Mouse (Mus musculus): Measurements from ENCODE around the gene Calcrl. TPM values are rescaled to one million over a fixed set of nuclear protein-coding genes. Genes with fewer than 3 reads are reported as not detected.

Calcrl gene
- polyA plus RNA-seq, 1 experiment from 2014 or later: 38.3 TPM

DNA sequence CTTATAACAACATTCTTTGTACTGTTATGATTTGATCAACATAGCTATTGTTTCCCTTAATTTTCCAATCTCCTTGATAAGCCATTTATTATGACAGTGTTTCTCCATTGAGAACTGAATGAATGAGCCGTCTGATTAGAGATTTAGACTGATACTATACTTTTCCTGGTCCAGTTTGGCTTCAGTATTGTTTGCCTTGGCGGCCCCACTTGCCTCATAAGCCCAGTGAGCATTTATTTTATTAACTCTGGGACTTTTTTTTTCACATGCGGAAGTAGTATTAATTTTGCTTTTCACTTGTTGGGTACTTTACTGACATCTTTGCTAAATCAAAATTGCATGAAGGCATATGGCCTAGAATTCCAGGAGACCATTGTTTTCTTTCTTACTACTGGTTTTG is 59.9 kb downstream of the Calcrl start:
- no peaks in the 10 kb centered on the region; the same call in 1 of the 2 replicates for H3K36me3 ChIP-seq
- no peak for ATAC-seq (ENCODE audit: insufficient read depth, low FRiP score, low read depth)
- no peak overlapping the region for H3K4me2 ChIP-seq
- H3K9ac ChIP-seq: no peak overlapping the region
- H3K27me3 ChIP-seq (replicated peaks): no peaks in the 10 kb centered on the region
- no peak overlapping the region for H3K27ac ChIP-seq
- no peaks in the 10 kb centered on the region for H3K4me1 ChIP-seq
- H3K4me3 ChIP-seq (replicated peaks): no peak overlapping the region
- H3K9me3 ChIP-seq: no peaks in the 10 kb centered on the region
- WGBS: 81% methylated on average over 3 of the region's 3 CpGs

DNA sequence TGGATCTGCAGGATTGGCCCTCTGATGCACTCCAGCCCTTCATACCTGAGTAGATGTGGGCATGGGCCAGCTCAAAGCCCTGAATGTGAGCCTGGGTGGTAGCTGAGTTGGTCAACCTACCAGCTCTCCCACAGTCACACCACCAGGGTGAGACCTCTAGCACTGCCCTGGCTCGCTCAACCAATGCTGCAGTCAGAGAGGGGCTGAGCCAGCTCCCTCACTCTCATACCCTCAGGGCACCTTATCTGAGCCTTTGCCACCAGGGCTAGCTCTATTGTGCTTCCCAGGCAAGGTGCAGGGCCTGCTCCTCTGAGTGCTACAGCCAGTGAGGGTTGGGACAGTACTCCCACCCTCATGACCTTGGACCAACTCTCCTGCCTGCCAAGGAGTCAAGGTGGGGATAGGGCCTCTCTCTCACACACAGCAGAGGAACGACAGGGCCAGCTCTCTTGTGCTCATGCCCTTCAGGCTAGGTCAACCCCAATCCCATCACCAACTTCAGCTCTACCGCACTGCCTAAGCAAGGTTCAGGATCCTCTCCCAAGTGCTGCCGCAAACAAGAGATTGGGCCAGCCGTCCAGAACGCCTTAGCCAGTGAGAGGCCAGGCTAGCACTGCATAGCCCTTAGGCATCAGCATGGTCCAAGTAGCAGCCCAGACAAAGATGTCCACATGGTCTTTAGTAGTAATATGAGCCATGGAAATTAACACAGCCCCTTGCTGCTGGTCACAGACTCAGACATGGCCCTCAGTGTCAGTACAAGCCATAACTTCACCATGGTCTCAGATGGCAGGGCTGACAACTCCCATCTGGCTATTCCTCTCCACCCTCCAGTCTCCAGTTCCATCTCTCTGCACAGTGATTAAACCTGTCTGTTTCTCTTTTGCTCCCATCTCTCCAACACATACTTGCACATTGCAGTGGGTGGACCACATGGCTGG is 62.2 kb downstream of the Calcrl start:
- Histone ChIP-seq H3K27me3 (replicated peaks) (no peaks in the 10 kb centered on the region), H3K4me2 (no peak overlapping the region), H3K36me3 (no peaks in the 10 kb centered on the region; the same call in 1 of the 2 replicates), H3K27ac (no peak overlapping the region), H3K4me3 (replicated peaks) (no peak overlapping the region), H3K9me3 (no peaks in the 10 kb centered on the region), H3K9ac (no peak overlapping the region), H3K4me1 (no peaks in the 10 kb centered on the region)
- ATAC-seq (ENCODE audit: insufficient read depth, low FRiP score, low read depth): peak; percentile 22; the same call in 1 of the 2 replicates
- 90% methylated on average over 6 of the region's 6 CpGs for WGBS

DNA sequence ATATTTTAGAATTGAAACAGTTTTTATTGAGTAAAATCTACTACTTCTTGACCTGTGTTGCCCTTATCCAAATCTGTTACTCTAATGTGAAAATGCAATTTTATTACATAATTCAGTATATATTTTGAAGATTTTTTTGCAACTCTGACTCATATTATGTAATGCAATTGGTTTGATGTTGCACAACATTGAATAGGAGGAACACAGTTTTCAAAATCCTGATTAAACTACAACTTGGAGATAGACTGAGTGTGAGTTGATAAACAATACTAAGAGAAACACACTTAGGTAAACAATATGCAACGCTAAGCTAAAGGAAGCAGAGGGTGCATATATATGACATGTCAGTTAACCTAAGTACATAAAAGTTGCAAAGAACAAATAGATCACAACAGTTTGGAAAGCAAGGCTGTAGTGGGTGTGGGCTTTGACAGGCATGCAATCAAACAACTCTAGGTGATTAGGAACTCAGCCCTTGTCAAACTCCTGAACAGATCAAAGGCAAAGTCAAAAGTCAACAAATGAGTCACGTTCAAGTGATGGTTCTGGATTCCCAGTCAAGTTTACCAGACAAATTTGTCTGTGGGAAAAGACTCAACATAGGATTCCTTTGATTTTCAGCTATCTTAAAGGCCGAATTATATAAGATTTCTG is 66.4 kb downstream of the Calcrl start:
- no peaks in the 10 kb centered on the region for H3K27me3 ChIP-seq (replicated peaks)
- H3K36me3 ChIP-seq: no peaks in the 10 kb centered on the region; the same call in 1 of the 2 replicates
- no peaks in the 10 kb centered on the region for H3K4me1 ChIP-seq
- H3K4me2 ChIP-seq: no peak overlapping the region
- 0 out of 2 replicates have a peak, but pooled peaks have one; percentile 39 for ATAC-seq (ENCODE audit: insufficient read depth, low FRiP score, low read depth)
- H3K9ac ChIP-seq: no peak overlapping the region
- no peaks in the 10 kb centered on the region for H3K9me3 ChIP-seq
- no peak overlapping the region for H3K27ac ChIP-seq
- H3K4me3 ChIP-seq (replicated peaks): no peak overlapping the region
- WGBS: 37% methylated on average over 3 of the region's 3 CpGs

DNA sequence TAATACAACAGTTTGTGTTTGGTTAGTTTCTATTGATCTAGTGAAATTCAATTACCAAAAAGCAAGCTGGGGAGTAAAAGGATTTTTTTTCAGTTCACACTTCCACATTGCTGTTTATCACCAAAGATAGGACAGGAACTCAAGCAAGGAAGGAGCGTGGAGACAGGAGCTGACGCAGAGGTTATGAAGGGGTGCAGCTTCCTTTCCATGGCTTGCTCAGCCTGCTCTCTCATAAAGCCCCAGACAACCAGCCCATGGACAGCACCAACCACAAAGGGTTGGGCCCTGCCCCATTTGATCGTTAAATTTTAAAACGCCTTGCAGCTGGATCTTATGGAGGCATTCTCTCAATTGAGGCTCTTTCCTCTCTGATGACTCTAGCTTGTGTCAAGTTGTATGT is 69.9 kb downstream of the Calcrl start:
- H3K36me3 ChIP-seq: no peaks in the 10 kb centered on the region
- no peak overlapping the region for H3K4me3 ChIP-seq (replicated peaks)
- ATAC-seq (ENCODE audit: insufficient read depth, low FRiP score, low read depth): no peak
- no peaks in the 10 kb centered on the region for H3K9me3 ChIP-seq
- no peaks in the 10 kb centered on the region for H3K4me1 ChIP-seq
- no peak overlapping the region for H3K4me2 ChIP-seq
- no peak overlapping the region for H3K27ac ChIP-seq
- no peak overlapping the region for H3K9ac ChIP-seq
- no peaks in the 10 kb centered on the region for H3K27me3 ChIP-seq (replicated peaks)
- 75% methylated on average over 4 of the region's 4 CpGs for WGBS

DNA sequence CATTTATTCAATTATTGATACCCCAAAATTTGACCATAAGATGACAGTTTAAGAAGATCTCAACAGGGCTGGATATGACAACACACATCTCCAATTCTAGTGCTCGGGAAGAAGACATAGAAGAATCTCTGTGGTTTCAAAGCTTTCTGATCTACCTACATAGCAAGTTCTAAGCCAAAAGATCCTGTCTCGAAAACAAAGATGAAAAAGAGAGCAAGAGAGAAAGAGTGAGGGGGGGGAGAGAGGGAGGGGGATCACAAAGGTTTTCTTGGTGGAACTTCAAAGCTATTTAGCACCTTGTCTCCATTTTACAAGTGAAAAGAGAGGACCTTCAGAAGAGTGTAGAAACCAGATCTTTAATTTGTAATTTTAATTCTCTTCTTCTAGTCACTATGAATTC is 77.8 kb downstream of the Calcrl start:
- Histone ChIP-seq H3K27ac (no peak overlapping the region), H3K36me3 (0 out of 2 replicates have a peak, but pooled peaks cover 5% of the 10 kb centered on the region), H3K4me1 (no peaks in the 10 kb centered on the region), H3K9me3 (no peaks in the 10 kb centered on the region), H3K9ac (no peak overlapping the region), H3K27me3 (replicated peaks) (no peaks in the 10 kb centered on the region), H3K4me2 (no peak overlapping the region), H3K4me3 (replicated peaks) (no peak overlapping the region)
- WGBS: 78% methylated on average over 2 of the region's 2 CpGs
- no peak for ATAC-seq (ENCODE audit: insufficient read depth, low FRiP score, low read depth)

DNA sequence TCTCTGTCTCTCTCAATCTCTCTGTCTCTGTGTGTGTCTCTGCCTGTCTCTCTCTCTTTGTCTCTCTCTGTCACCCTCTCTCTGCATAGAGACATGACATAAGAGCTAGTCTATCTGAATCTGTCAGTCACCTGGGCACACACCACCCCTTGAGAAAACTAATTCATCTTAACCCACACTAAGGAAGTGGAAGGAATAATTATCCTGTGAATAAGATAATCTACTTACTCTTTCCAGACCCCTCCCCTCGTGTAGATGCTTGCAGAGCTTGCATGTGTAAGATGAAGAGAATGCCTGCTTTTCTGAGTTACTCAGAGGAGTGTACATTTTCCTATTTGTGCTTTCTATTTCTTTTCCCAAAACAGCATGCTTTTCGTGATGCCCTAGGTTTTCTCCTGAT is 81.5 kb downstream of the Calcrl start:
- ATAC-seq (ENCODE audit: insufficient read depth, low FRiP score, low read depth): no peak
- no peaks in the 10 kb centered on the region for H3K9me3 ChIP-seq
- no peak overlapping the region for H3K27ac ChIP-seq
- no peak overlapping the region for H3K4me3 ChIP-seq (replicated peaks)
- H3K4me2 ChIP-seq: no peak overlapping the region
- WGBS: 64% methylated on average over 2 of the region's 2 CpGs
- H3K9ac ChIP-seq: no peak overlapping the region
- H3K27me3 ChIP-seq (replicated peaks): no peaks in the 10 kb centered on the region
- no peaks in the 10 kb centered on the region for H3K4me1 ChIP-seq
- 0 out of 2 replicates have a peak, but pooled peaks cover 5% of the 10 kb centered on the region for H3K36me3 ChIP-seq

DNA sequence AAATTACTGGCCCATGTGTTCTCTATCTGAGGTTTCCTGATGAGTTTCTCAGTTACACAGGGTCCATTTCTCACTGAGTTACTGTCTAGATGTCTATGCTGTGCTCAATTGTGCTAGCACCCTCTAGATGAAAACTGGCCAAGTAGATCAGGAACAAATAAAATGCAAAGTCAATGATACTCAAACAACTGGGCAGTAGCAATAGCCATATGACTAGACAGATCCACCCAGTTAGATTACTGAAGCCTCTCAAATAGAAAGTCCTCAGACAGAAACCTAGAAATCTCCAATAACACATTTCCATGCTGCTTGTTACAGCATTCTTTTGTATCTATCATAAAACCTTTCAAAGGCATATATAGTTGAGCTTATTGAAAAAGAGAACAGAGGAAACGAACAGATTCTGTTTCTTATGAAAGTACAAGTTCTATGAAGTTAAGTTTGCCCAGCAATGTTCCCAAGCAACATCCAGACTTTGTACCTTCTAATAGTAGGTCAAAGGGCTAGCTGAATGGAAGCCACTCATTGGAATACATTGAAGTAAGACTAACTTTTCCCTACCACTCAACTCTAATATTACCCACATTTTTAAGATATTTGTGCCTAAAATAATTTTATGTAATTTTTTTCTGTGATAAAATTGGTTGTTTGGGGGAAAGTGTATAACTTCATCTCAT is 87.3 kb downstream of the Calcrl start:
- Histone ChIP-seq H3K9me3 (no peaks in the 10 kb centered on the region), H3K4me1 (no peaks in the 10 kb centered on the region), H3K9ac (no peak overlapping the region), H3K27ac (no peak overlapping the region), H3K4me2 (no peak overlapping the region), H3K4me3 (replicated peaks) (no peak overlapping the region), H3K27me3 (replicated peaks) (no peaks in the 10 kb centered on the region), H3K36me3 (no peaks in the 10 kb centered on the region)
- ATAC-seq (ENCODE audit: insufficient read depth, low FRiP score, low read depth): no peak
- WGBS: 87% methylated on average over 1 of the region's 1 CpGs

DNA sequence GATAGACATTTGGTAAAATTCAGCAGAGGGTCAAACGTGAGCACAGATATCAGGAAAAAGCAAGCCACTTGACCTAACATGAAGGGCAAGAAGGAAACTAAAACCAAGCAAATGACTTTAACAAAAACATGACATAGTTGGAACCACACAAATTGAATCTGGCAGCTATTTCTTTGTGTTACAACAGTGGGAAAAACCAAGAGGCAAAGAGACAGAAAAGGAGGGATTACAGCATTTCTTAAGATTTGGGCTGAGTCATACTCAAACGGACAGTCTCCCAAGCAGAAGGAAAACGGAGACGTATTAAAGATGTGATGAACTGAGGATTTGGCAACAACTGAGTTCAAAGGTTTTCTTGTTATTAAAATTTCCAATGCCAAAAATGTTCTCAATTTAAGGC is 88.9 kb downstream of the Calcrl start:
- H3K4me3 ChIP-seq (replicated peaks): no peak overlapping the region
- H3K36me3 ChIP-seq: no peaks in the 10 kb centered on the region
- ATAC-seq (ENCODE audit: insufficient read depth, low FRiP score, low read depth): no peak
- H3K9ac ChIP-seq: no peak overlapping the region
- no peaks in the 10 kb centered on the region for H3K4me1 ChIP-seq
- WGBS: 69% methylated on average over 4 of the region's 4 CpGs
- H3K27me3 ChIP-seq (replicated peaks): no peaks in the 10 kb centered on the region
- H3K27ac ChIP-seq: no peak overlapping the region
- H3K4me2 ChIP-seq: no peak overlapping the region
- no peaks in the 10 kb centered on the region for H3K9me3 ChIP-seq

DNA sequence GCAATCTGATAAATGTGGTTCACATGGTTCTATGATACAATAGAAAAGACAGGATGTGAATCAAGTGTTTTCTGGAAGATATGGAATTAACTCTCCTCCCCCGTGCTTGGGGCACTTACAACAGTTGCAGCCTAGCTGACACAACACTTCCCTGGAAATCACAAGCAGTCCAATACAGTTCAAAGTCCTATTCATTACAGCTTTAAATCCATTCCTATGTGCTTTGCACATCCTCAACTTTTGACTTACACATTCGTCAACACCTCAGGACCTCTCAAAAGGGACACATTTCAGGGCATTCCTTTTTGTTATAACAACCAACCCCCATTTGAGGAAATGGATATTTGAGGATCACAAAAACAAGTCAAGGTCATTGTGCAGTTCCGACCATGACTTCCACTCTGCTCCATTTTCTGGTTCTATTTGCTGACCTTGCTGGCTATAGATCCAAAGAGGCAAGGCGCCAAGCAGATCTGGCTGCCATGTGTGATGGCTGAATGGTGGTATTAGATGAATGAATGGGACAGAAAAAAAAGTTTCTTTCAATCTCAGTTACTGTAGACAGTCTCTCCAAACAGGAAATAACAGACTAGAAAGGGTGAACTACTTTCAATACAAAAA is 108.9 kb downstream of the Calcrl start:
- Histone ChIP-seq H3K4me2 (no peak overlapping the region), H3K4me1 (no peaks in the 10 kb centered on the region), H3K9me3 (no peaks in the 10 kb centered on the region), H3K27me3 (replicated peaks) (no peaks in the 10 kb centered on the region), H3K9ac (no peak overlapping the region), H3K4me3 (replicated peaks) (no peak overlapping the region), H3K36me3 (no peaks in the 10 kb centered on the region), H3K27ac (no peak overlapping the region)
- WGBS: 78% methylated on average over 4 of the region's 4 CpGs
- ATAC-seq (ENCODE audit: insufficient read depth, low FRiP score, low read depth): no peak

DNA sequence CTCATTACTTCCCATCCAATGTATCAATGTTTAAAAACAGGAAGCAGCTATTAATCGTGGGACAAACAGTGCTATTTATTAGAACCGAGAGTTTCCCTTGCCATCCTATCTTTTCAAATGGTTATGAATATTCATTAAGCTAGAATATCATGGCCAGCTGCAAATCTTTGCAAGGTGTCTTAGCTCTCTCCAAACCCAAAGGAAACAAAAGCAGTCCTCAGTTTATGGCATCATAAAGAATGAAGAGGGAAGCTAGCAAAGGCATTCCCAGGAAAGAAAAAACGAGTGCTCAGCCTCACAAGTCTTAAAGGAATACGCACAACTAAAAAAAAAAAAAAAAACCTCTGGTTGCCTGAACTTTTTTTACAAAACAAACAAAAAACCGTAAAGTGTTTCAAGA is 128.7 kb downstream of the Calcrl start:
- no peak overlapping the region for H3K4me2 ChIP-seq
- H3K9me3 ChIP-seq: no peaks in the 10 kb centered on the region
- no peaks in the 10 kb centered on the region for H3K27me3 ChIP-seq (replicated peaks)
- no peak overlapping the region for H3K4me3 ChIP-seq (replicated peaks)
- no peak overlapping the region for H3K27ac ChIP-seq
- no peaks in the 10 kb centered on the region for H3K4me1 ChIP-seq
- no peak overlapping the region for H3K9ac ChIP-seq
- H3K36me3 ChIP-seq: no peaks in the 10 kb centered on the region
- WGBS: 34% methylated on average over 5 of the region's 5 CpGs
- ATAC-seq (ENCODE audit: insufficient read depth, low FRiP score, low read depth): no peak

DNA sequence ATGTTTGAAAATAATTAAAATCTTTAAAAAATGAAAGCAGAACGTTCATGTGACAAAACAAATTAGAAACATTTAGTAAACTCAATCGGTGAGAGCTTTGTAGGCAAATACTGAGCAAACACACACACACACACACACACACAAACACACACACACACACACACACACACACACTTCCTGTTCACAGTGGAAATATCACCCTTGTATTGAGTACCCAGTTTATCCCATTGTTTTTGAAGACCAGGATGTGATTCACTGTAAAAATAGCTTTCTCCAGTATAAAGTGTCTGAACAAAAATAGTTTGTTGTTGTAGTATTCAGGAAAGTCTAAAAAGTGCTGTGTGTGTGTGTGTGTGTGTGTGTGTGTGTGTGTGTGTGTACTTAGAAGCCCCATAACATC is 130.1 kb downstream of the Calcrl start:
- Histone ChIP-seq H3K27me3 (replicated peaks) (no peaks in the 10 kb centered on the region), H3K4me3 (replicated peaks) (no peak overlapping the region), H3K4me1 (no peaks in the 10 kb centered on the region), H3K9me3 (no peaks in the 10 kb centered on the region), H3K4me2 (no peak overlapping the region), H3K27ac (no peak overlapping the region), H3K36me3 (no peaks in the 10 kb centered on the region), H3K9ac (no peak overlapping the region)
- no peak for ATAC-seq (ENCODE audit: insufficient read depth, low FRiP score, low read depth)
- WGBS: 62% methylated on average over 2 of the region's 2 CpGs

Measured in stomach, embryonic 15.5 days (tissue).